Mouse (Mus musculus): ENCODE results near the gene Sox6. TPM values are rescaled to one million over a fixed set of nuclear protein-coding genes. Genes with fewer than 3 reads are reported as not detected.
"Not testable (repeated sequence)": the region's sequence is repeated elsewhere in the genome, so short reads cannot be mapped to it uniquely, and the experiment has no call there.

Gene Sox6
- polyA plus RNA-seq, 2 experiments, result 21.3 to 59.4 TPM

GRCm38 (mm10) chr7:115615697-115616237 lies 422.8 kb downstream of the Sox6 start:
- 39% methylated on average over 10 of the region's 10 CpGs for WGBS
- no peak overlapping the region; the same call in 1 of the 2 replicates for H3K4me2 ChIP-seq (replicated peaks; ENCODE audit: low read depth, low read length, severe bottlenecking)
- peak overlapping the region; percentile 34; the same call in 1 of the 2 replicates for H3K9ac ChIP-seq (ENCODE audit: low read depth, low read length, severe bottlenecking)
- no peaks in the 10 kb centered on the region for H3K9me3 ChIP-seq (ENCODE audit: control insufficient read depth, low read length)
- H3K4me3 ChIP-seq (replicated peaks; ENCODE audit: low read length), result no peak overlapping the region
- peak overlapping the region; percentile 71 for H3K27ac ChIP-seq (replicated peaks; ENCODE audit: low read depth, low read length)
- peaks cover 10% of the 10 kb centered on the region; the same call in 1 of the 2 replicates for H3K4me1 ChIP-seq (ENCODE audit: control insufficient read depth, insufficient read depth, low read length)
- TF ChIP-seq POLR2A (IDR thresholded peaks at IDR 0.05; ENCODE audit: borderline replicate concordance, extremely low read depth, insufficient read depth, insufficient read length), result no peak
- ATAC-seq (ENCODE audit: low FRiP score, low read depth) (no peak), DNase-seq (ENCODE audit: low spot score) (peak; percentile 2)
- H3K27me3 ChIP-seq (ENCODE audit: control insufficient read depth, insufficient read depth, low read length), result no peaks in the 10 kb centered on the region
- H3K36me3 ChIP-seq (ENCODE audit: control insufficient read depth, insufficient read depth, low read length), result no peaks in the 10 kb centered on the region

DNA sequence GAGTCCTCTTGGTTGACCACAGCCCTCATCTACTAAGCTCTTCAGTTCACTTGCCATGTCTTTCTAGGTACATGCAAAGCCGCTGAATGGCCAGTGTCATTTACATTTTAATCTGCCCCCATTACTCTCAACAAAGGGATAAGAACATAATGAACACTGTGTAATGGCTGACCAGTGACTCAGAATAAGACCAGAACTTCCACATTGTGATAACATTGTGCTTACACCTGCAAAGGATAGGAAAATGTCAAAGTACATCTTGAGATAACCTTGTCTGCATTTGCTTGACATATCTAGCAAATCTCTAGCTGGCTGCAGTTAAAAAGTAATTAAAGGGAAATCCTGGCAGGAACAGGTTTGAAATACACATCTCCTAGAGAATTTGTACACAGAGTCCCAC lies 431.1 kb downstream of the Sox6 start:
- 100% methylated on average over 1 of the region's 1 CpGs for WGBS
- Histone ChIP-seq H3K9ac (ENCODE audit: low read depth, low read length, severe bottlenecking) (no peak overlapping the region), H3K27me3 (ENCODE audit: control insufficient read depth, insufficient read depth, low read length) (no peaks in the 10 kb centered on the region), H3K9me3 (ENCODE audit: control insufficient read depth, low read length) (no peaks in the 10 kb centered on the region), H3K27ac (replicated peaks; ENCODE audit: low read depth, low read length) (no peak overlapping the region), H3K4me1 (ENCODE audit: control insufficient read depth, insufficient read depth, low read length) (no peaks in the 10 kb centered on the region), H3K36me3 (ENCODE audit: control insufficient read depth, insufficient read depth, low read length) (no peaks in the 10 kb centered on the region), H3K4me2 (replicated peaks; ENCODE audit: low read depth, low read length, severe bottlenecking) (no peak overlapping the region), H3K4me3 (replicated peaks; ENCODE audit: low read length) (no peak overlapping the region)
- no peak for TF ChIP-seq POLR2A (IDR thresholded peaks at IDR 0.05; ENCODE audit: borderline replicate concordance, extremely low read depth, insufficient read depth, insufficient read length)
- ATAC-seq (ENCODE audit: low FRiP score, low read depth), result no peak
- no peak for DNase-seq (ENCODE audit: low spot score)

- not testable (repeated sequence) for H3K4me3 ChIP-seq (replicated peaks; ENCODE audit: low read length); ATAC-seq (ENCODE audit: low FRiP score, low read depth); H3K36me3 ChIP-seq (ENCODE audit: control insufficient read depth, insufficient read depth, low read length); H3K9ac ChIP-seq (ENCODE audit: low read depth, low read length, severe bottlenecking); H3K4me1 ChIP-seq (ENCODE audit: control insufficient read depth, insufficient read depth, low read length); H3K27ac ChIP-seq (replicated peaks; ENCODE audit: low read depth, low read length); H3K9me3 ChIP-seq (ENCODE audit: control insufficient read depth, low read length); DNase-seq (ENCODE audit: low spot score); H3K27me3 ChIP-seq (ENCODE audit: control insufficient read depth, insufficient read depth, low read length); H3K4me2 ChIP-seq (replicated peaks; ENCODE audit: low read depth, low read length, severe bottlenecking)
- WGBS, result 66% methylated on average over 3 of the region's 3 CpGs
Measured at GRCm38 (mm10) chr7:115606125-115606524, 432.5 kb downstream of the Sox6 start.

GRCm38 (mm10) chr7:115604883-115605282 lies 433.7 kb downstream of the Sox6 start:
- H3K27me3 ChIP-seq (ENCODE audit: control insufficient read depth, insufficient read depth, low read length), result no peaks in the 10 kb centered on the region
- H3K9ac ChIP-seq (ENCODE audit: low read depth, low read length, severe bottlenecking), result no peak overlapping the region
- no peaks in the 10 kb centered on the region for H3K36me3 ChIP-seq (ENCODE audit: control insufficient read depth, insufficient read depth, low read length)
- 83% methylated on average over 7 of the region's 7 CpGs for WGBS
- H3K4me2 ChIP-seq (replicated peaks; ENCODE audit: low read depth, low read length, severe bottlenecking), result no peak overlapping the region
- H3K9me3 ChIP-seq (ENCODE audit: control insufficient read depth, low read length), result no peaks in the 10 kb centered on the region
- no peak for DNase-seq (ENCODE audit: low spot score)
- no peak for TF ChIP-seq POLR2A (IDR thresholded peaks at IDR 0.05; ENCODE audit: borderline replicate concordance, extremely low read depth, insufficient read depth, insufficient read length)
- ATAC-seq (ENCODE audit: low FRiP score, low read depth), result no peak
- no peak overlapping the region for H3K4me3 ChIP-seq (replicated peaks; ENCODE audit: low read length)
- no peaks in the 10 kb centered on the region for H3K4me1 ChIP-seq (ENCODE audit: control insufficient read depth, insufficient read depth, low read length)
- no peak overlapping the region for H3K27ac ChIP-seq (replicated peaks; ENCODE audit: low read depth, low read length)

DNA sequence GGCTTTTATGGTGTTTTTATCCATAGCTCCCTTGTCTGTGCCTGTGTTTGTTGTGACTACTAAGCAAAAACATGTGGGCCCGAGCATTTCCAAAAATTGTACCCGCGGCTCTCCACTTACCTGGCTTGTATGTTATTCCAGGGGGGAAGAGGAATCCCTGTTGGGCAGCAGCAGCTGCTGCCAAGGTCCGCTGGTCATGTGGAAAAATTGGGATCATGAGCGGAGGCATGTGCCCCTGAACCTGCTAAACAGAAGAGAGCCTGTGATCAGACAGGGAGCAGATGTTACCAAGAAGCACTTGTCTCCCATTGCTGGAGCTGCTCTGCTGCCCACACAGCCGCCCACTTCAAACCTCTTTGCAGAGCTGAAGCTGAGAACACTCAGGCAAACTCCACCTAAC lies 441.2 kb downstream of the Sox6 start:
- DNase-seq (ENCODE audit: low spot score), result peak; percentile 16
- peak overlapping the region; percentile 3; the same call in 1 of the 2 replicates for H3K27ac ChIP-seq (replicated peaks; ENCODE audit: low read depth, low read length)
- H3K36me3 ChIP-seq (ENCODE audit: control insufficient read depth, insufficient read depth, low read length), result no peaks in the 10 kb centered on the region
- H3K4me3 ChIP-seq (replicated peaks; ENCODE audit: low read length), result no peak overlapping the region
- no peak overlapping the region for H3K9ac ChIP-seq (ENCODE audit: low read depth, low read length, severe bottlenecking)
- no peaks in the 10 kb centered on the region for H3K9me3 ChIP-seq (ENCODE audit: control insufficient read depth, low read length)
- H3K27me3 ChIP-seq (ENCODE audit: control insufficient read depth, insufficient read depth, low read length), result no peaks in the 10 kb centered on the region
- no peak for TF ChIP-seq POLR2A (IDR thresholded peaks at IDR 0.05; ENCODE audit: borderline replicate concordance, extremely low read depth, insufficient read depth, insufficient read length)
- no peak for ATAC-seq (ENCODE audit: low FRiP score, low read depth)
- H3K4me1 ChIP-seq (ENCODE audit: control insufficient read depth, insufficient read depth, low read length), result peaks cover 18% of the 10 kb centered on the region
- 31% methylated on average over 6 of the region's 6 CpGs for WGBS
- no peak overlapping the region for H3K4me2 ChIP-seq (replicated peaks; ENCODE audit: low read depth, low read length, severe bottlenecking)

- H3K27me3 ChIP-seq (ENCODE audit: control insufficient read depth, insufficient read depth, low read length), result no peaks in the 10 kb centered on the region
- ATAC-seq (ENCODE audit: low FRiP score, low read depth), result no peak
- H3K4me1 ChIP-seq (ENCODE audit: control insufficient read depth, insufficient read depth, low read length), result no peaks in the 10 kb centered on the region
- no peak overlapping the region for H3K4me3 ChIP-seq (replicated peaks; ENCODE audit: low read length)
- H3K9ac ChIP-seq (ENCODE audit: low read depth, low read length, severe bottlenecking), result no peak overlapping the region
- no peak overlapping the region for H3K4me2 ChIP-seq (replicated peaks; ENCODE audit: low read depth, low read length, severe bottlenecking)
- H3K27ac ChIP-seq (replicated peaks; ENCODE audit: low read depth, low read length), result no peak overlapping the region
- DNase-seq (ENCODE audit: low spot score), result no peak
- no peaks in the 10 kb centered on the region for H3K9me3 ChIP-seq (ENCODE audit: control insufficient read depth, low read length)
- 57% methylated on average over 7 of the region's 7 CpGs for WGBS
- H3K36me3 ChIP-seq (ENCODE audit: control insufficient read depth, insufficient read depth, low read length), result no peaks in the 10 kb centered on the region; the same call in 1 of the 2 replicates
- no peak for TF ChIP-seq POLR2A (IDR thresholded peaks at IDR 0.05; ENCODE audit: borderline replicate concordance, extremely low read depth, insufficient read depth, insufficient read length)
Measured at GRCm38 (mm10) chr7:115580461-115580860, 458.1 kb downstream of the Sox6 start.
